Mouse (Mus musculus) kidney, adult 8-10 months (tissue): ENCODE results near the gene Fgf7.
A peak's percentile ranks its signal among the peaks of the same experiment; 100 is the strongest.

Experiments used
- DNase-seq, 2 experiments: peaks; one replicate each; pipeline ENCODE4 v3.0.0; 2022

Gene Fgf7

GRCm38 (mm10) chr2:126034379-126035005 is at the start of gene Fgf7:
Fgf7 (plus strand) TSS chr2:126034658.
- DNase-seq = no peak

GRCm38 (mm10) chr2:126002291-126002690 is 32.2 kb upstream of the Fgf7 start:
- peak; percentile 10 to 34 for DNase-seq

DNA sequence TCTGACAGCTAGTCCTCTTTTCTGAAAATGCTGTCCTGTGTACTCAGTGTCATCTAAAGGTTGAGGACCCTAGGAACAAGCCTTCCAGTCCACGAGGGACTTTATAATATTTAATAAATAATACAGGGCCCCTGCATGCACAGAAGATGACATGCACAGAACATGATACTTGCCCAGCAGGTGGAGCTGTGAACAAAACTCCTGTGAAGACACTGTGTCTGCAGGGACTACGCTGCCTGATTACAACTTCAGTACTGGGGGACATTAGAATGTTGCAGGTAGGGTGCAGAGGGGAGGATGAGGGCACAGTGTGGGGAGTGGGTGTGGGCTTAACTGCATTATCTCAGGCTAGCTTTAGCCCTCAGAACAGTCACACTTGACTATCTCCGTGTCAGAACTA is 28.4 kb upstream of the Fgf7 start:
- peak; percentile 9 to 59 for DNase-seq

DNA sequence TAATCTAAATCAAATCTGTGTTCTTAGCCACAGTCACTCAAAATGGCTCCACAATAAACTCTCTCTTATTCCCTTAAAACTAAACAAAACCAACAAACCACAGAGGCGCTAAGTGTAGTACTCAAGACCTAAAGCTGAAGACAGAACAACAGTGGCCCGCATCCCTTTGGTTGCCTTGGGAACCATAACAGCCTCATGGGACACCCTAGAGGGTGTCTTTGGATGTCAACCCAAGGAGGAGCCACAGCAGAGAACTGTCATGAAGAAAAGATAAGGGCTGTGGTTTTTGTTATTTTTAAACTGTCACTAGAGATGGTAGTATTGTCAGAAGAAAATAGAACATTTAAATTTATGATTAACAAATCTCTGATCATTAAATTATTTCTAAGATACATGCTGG is 27.7 kb upstream of the Fgf7 start:
- DNase-seq = no peak

DNA sequence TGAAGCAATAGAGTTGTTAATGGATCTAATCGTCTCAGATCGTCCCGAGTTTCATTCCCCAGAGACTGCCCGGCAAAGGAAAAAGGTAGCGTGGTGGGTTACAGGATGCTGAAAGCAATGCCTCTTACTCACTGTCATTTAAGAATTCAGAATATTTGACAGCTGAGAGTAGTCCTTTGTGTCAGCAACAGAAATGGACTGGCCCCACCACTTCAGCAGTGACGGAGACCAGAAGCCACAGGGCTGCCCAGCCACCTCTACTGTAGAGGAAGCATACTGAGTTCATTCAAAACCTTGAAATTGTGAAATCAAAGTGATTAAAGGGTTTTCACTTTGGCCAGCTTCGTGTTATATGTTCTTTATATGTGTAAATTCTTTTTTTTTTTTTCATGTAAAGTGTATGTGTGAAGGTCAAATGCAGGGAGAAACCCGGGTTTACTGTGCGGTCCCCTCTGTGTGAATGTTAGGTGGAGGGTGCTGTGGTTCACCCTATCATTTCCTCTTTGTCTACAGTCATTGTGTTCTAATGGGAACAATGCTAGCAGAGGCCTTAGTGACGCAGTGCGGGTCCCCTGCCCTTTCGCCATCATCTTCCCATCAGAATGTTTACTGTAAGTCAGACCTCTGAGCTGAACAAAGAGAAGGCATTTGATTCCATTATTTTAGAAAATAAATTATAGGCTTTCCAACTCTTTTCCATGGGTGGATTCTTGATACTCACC is 19.3 kb upstream of the Fgf7 start:
- DNase-seq = no peak

- DNase-seq = no peak
Observed at GRCm38 (mm10) chr2:126015763-126016473, 18.5 kb upstream of the Fgf7 start.

DNA sequence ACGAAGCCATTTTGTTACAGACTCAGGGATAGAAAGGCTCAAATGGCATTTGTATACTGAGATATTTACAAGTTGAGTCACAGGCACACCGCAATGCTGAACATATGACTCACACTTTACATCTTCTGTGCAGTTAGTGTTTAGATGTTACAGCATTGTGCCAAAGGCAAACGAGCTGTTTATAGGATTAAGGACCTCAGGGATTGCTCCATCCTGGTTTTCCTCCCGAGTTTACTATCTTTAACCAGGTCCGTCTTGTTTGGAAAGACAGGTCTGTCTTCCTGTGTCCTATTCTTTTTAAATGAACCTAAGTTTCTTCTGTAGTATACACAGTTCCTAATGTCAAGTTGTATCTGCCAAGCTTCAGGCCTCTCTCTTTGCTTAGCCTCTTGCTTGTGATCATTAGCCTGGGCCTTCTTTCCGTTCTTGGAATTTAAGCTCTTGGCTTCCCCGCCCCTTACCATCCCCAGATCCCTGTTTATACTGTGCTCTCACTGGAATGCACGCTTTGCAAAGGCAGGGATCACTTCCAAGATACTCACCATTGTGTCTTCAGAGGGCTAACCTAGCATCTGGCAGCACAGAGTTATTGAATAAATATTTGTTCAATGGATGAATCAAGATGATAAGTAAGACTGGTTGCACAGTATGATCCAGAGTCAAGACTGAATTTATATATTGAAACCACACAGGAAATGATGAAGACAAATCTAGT is 3.1 kb upstream of the Fgf7 start:
- no peak for DNase-seq

DNA sequence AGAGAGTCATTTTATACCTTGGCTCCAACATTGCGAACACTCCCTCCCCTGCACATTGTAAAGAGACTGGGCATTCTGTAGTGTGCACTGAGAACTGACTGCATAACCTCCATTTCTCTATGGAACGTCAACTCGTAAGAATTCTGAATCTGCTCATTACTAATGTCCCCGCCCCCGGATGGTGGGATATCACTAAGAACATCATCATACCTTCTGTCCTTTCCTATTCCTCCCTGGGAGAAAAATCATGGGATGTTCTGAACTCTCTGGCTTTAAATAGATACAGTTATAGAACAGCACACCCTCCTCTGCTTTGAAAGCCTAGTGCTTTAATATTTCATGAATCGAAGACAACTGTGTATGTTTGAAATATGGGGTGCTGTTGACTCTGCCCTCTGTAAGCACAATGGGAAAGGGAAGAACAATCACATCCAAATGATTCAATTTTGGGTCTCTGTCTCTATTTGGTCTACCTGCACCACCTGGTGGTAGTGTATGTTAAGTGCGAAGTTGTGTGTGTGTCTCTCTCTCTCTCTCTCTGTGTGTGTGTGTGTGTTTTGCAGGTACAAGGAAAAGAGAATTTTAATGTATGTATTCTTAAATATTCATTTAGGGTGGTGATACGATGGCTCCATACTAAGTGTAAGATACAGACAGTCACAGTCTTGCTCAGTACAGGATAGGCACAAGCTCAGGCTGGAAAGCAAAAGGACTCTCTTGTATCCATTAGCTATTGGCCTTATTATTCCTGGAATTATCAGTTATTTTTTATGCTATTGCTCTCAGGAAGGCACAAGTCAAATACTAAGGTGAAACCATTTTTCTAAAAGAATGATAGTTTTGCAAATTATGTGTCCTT is 1.1 kb upstream of the Fgf7 start:
- DNase-seq = peak in 1 of 2 experiments; percentile 14

- DNase-seq = no peak
Observed at GRCm38 (mm10) chr2:126035013-126035770, 734 bp downstream of the Fgf7 start.

DNA sequence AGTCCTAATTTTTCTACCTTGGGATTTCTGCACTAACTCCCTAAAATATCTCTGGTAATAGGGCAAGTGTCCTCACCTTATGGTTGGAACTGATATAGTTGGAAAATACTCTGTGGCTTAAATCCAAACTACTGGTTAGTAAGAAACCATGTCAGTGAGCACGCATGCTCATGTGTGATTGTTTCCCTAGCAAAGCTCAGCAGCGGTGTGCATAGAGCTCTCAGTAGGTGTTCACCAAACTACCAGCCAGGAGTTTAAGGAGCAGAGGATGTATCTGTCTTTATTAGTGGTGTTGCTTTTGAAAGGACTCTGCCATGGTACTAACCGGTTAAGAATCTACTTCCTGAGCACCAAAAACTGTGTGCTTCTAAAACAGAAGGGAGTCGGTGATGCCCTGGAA is 1.7 kb downstream of the Fgf7 start:
- no peak for DNase-seq

- DNase-seq = no peak
Observed at GRCm38 (mm10) chr2:126038221-126039000, 4.0 kb downstream of the Fgf7 start.

DNA sequence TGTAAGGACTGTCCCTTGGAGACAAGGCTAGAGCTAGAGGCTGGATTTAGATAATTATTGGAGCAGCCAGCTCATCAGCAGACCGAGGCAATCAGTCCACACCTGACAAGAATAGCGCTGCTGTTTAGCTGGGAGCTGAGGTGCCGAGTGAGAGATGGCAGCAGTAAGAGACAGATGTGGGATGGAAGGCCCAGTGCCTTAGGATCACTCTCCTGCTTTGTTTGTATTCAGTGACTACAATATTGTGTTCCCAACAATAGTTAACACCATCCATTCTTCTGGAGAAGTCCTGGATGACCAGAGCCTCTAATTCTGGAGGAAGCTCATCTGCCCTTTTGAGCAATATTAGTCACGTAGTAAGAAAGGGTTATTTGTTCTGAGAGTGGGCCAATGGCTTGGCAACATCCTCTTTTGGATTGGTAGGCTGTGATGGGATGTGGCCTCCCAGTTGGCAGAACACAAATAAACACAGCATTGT is 5.0 kb downstream of the Fgf7 start:
- DNase-seq = no peak

GRCm38 (mm10) chr2:126040651-126041050 is 6.2 kb downstream of the Fgf7 start:
- no peak for DNase-seq

DNA sequence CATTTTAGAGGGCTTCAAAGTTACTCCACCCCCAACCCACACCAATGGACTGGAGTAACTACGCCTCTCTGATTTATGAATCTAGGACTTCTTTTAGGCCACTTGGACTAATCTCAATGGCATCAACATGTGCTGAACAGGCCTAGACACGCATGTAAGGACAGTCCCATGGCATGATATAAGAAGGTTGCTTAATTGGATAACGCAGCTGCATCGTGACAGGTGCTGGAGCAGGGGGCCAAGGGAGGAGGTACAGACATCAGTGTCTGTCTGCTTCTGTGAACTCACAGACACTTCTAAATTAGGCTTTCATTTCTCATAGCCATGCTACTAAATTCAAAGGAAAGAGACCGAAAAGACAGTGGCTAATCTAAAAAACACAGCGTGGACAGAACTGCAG is 6.8 kb downstream of the Fgf7 start:
- DNase-seq = no peak

GRCm38 (mm10) chr2:126042674-126043073 is 8.2 kb downstream of the Fgf7 start:
- no peak for DNase-seq

- peak; percentile 37 to 51 for DNase-seq
Observed at GRCm38 (mm10) chr2:126045621-126046020, 11.2 kb downstream of the Fgf7 start.

DNA sequence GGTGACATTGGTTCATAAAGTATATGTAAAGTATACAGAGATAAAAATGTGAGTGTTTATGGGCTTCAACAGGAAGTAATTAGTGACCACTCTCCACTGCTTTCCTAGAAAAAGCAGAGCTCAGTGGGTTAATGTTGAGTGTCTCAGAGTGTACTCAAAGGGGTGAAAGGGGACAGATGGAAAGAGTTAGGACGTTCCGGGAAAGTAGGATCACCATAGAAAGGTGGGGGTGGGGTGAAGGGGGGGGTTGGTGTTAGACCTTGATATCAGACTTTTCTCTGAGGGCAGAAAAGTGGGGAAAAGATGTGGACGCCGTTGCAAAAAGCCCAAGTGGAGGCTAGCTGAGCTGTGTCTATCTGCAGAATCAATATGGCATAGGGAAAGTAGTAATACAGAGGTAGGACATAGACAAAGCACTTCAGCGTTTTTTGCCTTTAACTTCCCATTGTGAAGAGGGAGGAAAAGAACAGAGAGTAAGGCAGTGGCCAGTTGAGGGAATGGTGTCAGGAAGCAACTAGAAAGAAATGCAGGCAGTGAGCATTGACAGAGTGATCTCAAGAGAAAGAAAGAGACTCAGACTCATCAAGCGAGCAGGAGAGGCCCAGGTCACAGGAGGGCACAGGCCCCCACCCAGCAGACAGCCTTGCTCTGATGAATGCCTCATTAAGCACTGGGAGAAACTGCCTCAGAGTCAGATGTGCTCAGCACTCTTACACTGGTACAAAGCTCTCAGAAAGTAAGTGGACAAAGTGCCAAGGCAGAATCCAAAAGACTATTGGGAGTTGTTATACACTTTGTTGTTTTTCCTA is 18.5 kb downstream of the Fgf7 start:
- no peak for DNase-seq

- no peak for DNase-seq
Observed at GRCm38 (mm10) chr2:126053657-126054056, 19.2 kb downstream of the Fgf7 start.

DNA sequence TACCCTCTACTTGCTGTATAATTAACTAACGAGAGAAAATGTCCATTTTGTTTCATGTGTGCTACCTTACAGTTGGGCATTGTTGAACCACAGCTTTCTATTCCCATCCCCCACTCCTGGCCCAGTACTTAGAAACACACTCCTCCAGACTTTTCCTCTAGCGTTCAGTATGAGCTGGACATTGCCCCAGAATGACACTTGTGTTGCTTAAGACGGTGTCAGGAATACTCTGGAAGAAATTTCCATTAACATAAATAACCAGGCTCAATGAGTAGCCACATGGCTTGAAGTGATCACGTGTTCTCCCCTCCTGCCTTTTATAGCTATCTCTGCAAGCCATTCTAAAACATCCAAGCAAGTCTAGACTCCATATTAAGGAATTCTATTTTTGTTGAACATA is 26.1 kb downstream of the Fgf7 start:
- DNase-seq = peak in 1 of 2 experiments; percentile 6
